Mouse (Mus musculus) central nervous system, embryonic 18 days (tissue): ENCODE data around the gene Lpgat1. TPM values are rescaled to one million over a fixed set of nuclear protein-coding genes. Genes with fewer than 3 reads are reported as not detected.

Experiments used
- polyA plus RNA-seq: library from polyadenylated mRNA; depleted of rRNA; stranded (reverse); fragments of >200 nt; gene quantifications from 2 replicates; pipeline ENCODE4 v1.2.3, GENCODE M21; 2012; rRNA removed

Lpgat1 gene
- 32.7 and 32.9 TPM in 2 replicates for polyA plus RNA-seq

GRCm38 (mm10) chr1:191717601-191718498, at the start of gene Lpgat1:
TSS of gene Lpgat1 (plus strand) at chr1:191717834.

GRCm38 (mm10) chr1:191821326-191822091, 103.9 kb downstream of the Lpgat1 start, which contains the start of gene Nek2:
TSS of gene Nek2 (plus strand) at chr1:191821444.

Other genes with a start within 250 kb of the Lpgat1 start
- 3.3 and 4.0 TPM in 2 replicates for gene Dtl, start 142.3 kb upstream of the Lpgat1 start, polyA plus RNA-seq
- gene Ints7, start 142.2 kb upstream of the Lpgat1 start, polyA plus RNA-seq, result 32.9 and 35.3 TPM in 2 replicates
- 3.4 and 3.8 TPM in 2 replicates for gene Nek2, start 103.6 kb downstream of the Lpgat1 start, polyA plus RNA-seq
- 11.5 and 12.0 TPM in 2 replicates for gene Slc30a1, start 188.9 kb downstream of the Lpgat1 start, polyA plus RNA-seq